ENCODE assay signal across 8 mouse cellular contexts in the genomic region with DNA sequence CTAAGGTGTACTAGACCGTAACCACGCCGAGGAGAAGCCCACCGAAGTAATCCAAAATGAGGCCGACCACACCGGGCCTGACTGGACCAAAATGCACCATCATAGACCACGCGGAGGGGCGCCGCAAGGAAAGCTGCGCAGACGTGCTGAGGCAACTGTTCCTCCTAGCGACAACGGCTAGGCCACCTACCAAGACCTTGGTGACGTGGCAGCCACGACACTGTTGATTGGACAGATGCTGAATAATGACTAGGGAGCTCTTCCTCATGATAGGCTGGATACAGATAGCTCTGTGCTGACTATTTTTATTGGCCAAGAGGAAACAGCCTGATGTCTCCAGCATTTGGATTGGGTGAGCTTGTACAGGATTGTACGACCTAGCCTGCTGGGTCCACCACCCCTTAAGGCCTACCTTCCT.
A peak's percentile ranks its signal among the peaks of the same experiment; 100 is the strongest.
DNase-seq lines count a peak whose midpoint lies in the region; ATAC-seq lines count a peak whose summit lies in the region.

No protein-coding gene starts in this region.

- H3K9ac ChIP-seq in kidney, embryonic 15.5 days = peak overlapping the region; percentile 59

- peak overlapping the region; percentile 89 for H3K27ac ChIP-seq in heart, embryonic 10.5 days
- H3K27ac ChIP-seq in kidney, embryonic 15.5 days = peak overlapping the region; percentile 85

- WGBS in heart, embryonic 10.5 days = 47% methylated on average over 17 of the region's 17 CpGs
- WGBS in kidney, embryonic 15.5 days = 50% methylated on average over 17 of the region's 17 CpGs

- peaks cover 15% of the 10 kb centered on the region for H3K9me3 ChIP-seq in heart, embryonic 10.5 days
- H3K9me3 ChIP-seq in kidney, embryonic 15.5 days (replicated peaks) = 0 out of 2 replicates have a peak, but pooled peaks cover 9% of the 10 kb centered on the region

- ATAC-seq in erythroblast, adult 5-6 weeks (replicated peaks; ENCODE audit: low FRiP score, poor library complexity, severe bottlenecking) = peak; percentile 98
- ATAC-seq in kidney, embryonic 15.5 days (replicated peaks; ENCODE audit: low FRiP score) = peak; percentile 96
- peak; percentile 98 for ATAC-seq in monocyte, adult 5-6 weeks (replicated peaks; ENCODE audit: insufficient number of reproducible peaks, low FRiP score, low TSS enrichment, poor library complexity, severe bottlenecking)

- H3K4me3 ChIP-seq in heart, embryonic 10.5 days = peak overlapping the region; percentile 71
- H3K4me3 ChIP-seq in kidney, embryonic 15.5 days (replicated peaks) = peak overlapping the region; percentile 52

- peak overlapping the region; percentile 57 for H3K4me2 ChIP-seq in kidney, embryonic 15.5 days

- no peaks in the 10 kb centered on the region for H3K27me3 ChIP-seq in heart, embryonic 10.5 days (ENCODE audit: insufficient read depth, poor library complexity, severe bottlenecking)
- no peaks in the 10 kb centered on the region for H3K27me3 ChIP-seq in kidney, embryonic 15.5 days

- peaks cover 33% of the 10 kb centered on the region for H3K4me1 ChIP-seq in heart, embryonic 10.5 days
- H3K4me1 ChIP-seq in kidney, embryonic 15.5 days = peaks cover 15% of the 10 kb centered on the region

- peak; percentile 84 to 88 for DNase-seq in B cell, adult 2 months
- peak; percentile 99 for DNase-seq in brain, adult 2 months (ENCODE audit: low read depth, low spot score)
- DNase-seq in heart, embryonic 10.5 days (ENCODE audit: low spot score) = peak; percentile 96
- DNase-seq in liver = peak; percentile 88
- DNase-seq in spleen, postnatal 4 days (ENCODE audit: low spot score in 2 of 2) = peak; percentile 85 to 86

- peaks cover 32% of the 10 kb centered on the region for H3K36me3 ChIP-seq in heart, embryonic 10.5 days
- peaks cover 6% of the 10 kb centered on the region; the same call in 1 of the 2 replicates for H3K36me3 ChIP-seq in kidney, embryonic 15.5 days

Comparison
In these comparisons a context has a peak if more than half of its experiments do, and no peak if none do; other contexts are left out.
1. Peak in every context shown above with its lines: DNase-seq, ATAC-seq, H3K4me3 ChIP-seq and H3K27ac ChIP-seq.